Mouse (Mus musculus) hindbrain, embryonic 11.5 days (tissue): ENCODE results near the gene 1700019N19Rik. TPM values are rescaled to one million over a fixed set of nuclear protein-coding genes. Genes with fewer than 3 reads are reported as not detected.

Experiments used
- ATAC-seq: fragments of 200-750 bp; cut with Nextera tagmentation; 2 replicates; pipeline ENCODE4 v1.8.0; 2017; ENCODE audit warnings: mild to moderate bottlenecking, moderate TSS enrichment, moderate library complexity; ENCODE audit not compliant: low FRiP score
- DNase-seq: peaks from one replicate; pipeline ENCODE4 v3.0.0-alpha.2; 2015; ENCODE audit warnings: low spot score
- H3K27ac ChIP-seq: fragments of 300-500 bp; sonication (generic); 2 replicates; pipeline ENCODE4 v1.5.1; 2014; ENCODE audit warnings: mild to moderate bottlenecking, low read depth, low read length
- H3K27me3 ChIP-seq: fragments of 300-500 bp; sonication (generic); 2 replicates; pipeline ENCODE4 v1.6.1; 2014; ENCODE audit warnings: mild to moderate bottlenecking, low read length, moderate library complexity, mixed read lengths; ENCODE audit not compliant: control insufficient read depth, insufficient read depth
- H3K36me3 ChIP-seq: fragments of 300-500 bp; sonication (generic); 2 replicates; pipeline ENCODE4 v1.6.1; 2014; ENCODE audit warnings: mild to moderate bottlenecking, low read length, moderate library complexity, mixed read lengths; ENCODE audit not compliant: control insufficient read depth, insufficient read depth
- H3K4me1 ChIP-seq: fragments of 300-500 bp; sonication (generic); replicated peaks from 2 replicates; pipeline ENCODE4 v1.6.1; 2014; ENCODE audit warnings: low read length, mixed read lengths; ENCODE audit not compliant: control insufficient read depth, insufficient read depth
- H3K4me2 ChIP-seq: fragments of 300-500 bp; sonication (generic); replicated peaks from 2 replicates; pipeline ENCODE4 v1.6.1; 2014; ENCODE audit warnings: mild to moderate bottlenecking, low read depth, low read length
- H3K4me3 ChIP-seq: fragments of 300-500 bp; sonication (generic); 2 replicates; pipeline ENCODE4 v1.5.1; 2014; ENCODE audit warnings: low read depth, low read length
- H3K9ac ChIP-seq: fragments of 300-500 bp; sonication (generic); 2 replicates; pipeline ENCODE4 v1.6.1; 2014; ENCODE audit warnings: low read depth, low read length
- H3K9me3 ChIP-seq: fragments of 300-500 bp; sonication (generic); 2 replicates; pipeline ENCODE4 v1.6.1; 2016; ENCODE audit warnings: low read length; ENCODE audit not compliant: control insufficient read depth
- WGBS: fragments of 180-500 bp; shearing (Covaris S2); extraction: QIAGEN DNeasy Blood & Tissue Kit; methylation state at CpG from one replicate; pipeline ENCODE4 v1.1.7; 2014; 5-methylcytosine and 5-hydroxymethylcytosine counted together
- polyA plus RNA-seq: library from polyadenylated mRNA; unstranded; fragments of >200 nt; fragmentation: Nextera tagmentation; extraction: Ambion mirVana; gene quantifications from 2 replicates; pipeline ENCODE4 v1.2.1, GENCODE M21; 2014

The 1700019N19Rik gene
- polyA plus RNA-seq, 1 experiment from 2014 or later: not detected

DNA sequence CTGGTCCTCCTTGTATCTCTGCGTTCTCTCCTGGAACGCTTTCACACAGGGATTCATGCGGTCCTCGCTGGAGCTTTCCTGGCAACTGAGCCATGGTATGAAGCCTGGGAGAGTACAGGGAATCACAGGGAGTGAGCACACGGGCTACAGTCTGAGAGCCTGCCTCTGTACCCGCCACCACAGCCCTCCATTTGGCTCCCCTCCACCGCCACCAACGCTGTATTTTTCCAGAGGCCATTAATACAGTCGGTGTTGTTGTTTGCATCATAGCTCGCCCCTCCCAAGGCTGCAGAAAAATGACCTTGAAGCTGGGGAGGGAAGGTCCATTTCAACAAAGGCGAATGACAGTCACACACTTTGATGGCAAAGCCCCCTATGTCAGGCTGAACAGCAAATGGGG, 5.1 kb downstream of the 1700019N19Rik start:
- H3K4me2 ChIP-seq: no peak overlapping the region
- H3K4me3 ChIP-seq: no peak overlapping the region
- no peaks in the 10 kb centered on the region for H3K36me3 ChIP-seq
- no peak overlapping the region for H3K27ac ChIP-seq
- ATAC-seq (no peak), DNase-seq (no peak)
- H3K9me3 ChIP-seq: no peaks in the 10 kb centered on the region
- no peaks in the 10 kb centered on the region for H3K4me1 ChIP-seq
- H3K9ac ChIP-seq: no peak overlapping the region
- WGBS: 85% methylated on average over 11 of the region's 11 CpGs
- H3K27me3 ChIP-seq: no peaks in the 10 kb centered on the region

- no peak overlapping the region for H3K4me2 ChIP-seq
- no peak overlapping the region for H3K4me3 ChIP-seq
- no peaks in the 10 kb centered on the region for H3K9me3 ChIP-seq
- H3K9ac ChIP-seq: no peak overlapping the region
- H3K27ac ChIP-seq: no peak overlapping the region
- H3K4me1 ChIP-seq: no peaks in the 10 kb centered on the region; the same call in 1 of the 2 replicates
- DNase-seq: peak; percentile 33
- 38% methylated on average over 7 of the region's 7 CpGs for WGBS
- no peaks in the 10 kb centered on the region for H3K27me3 ChIP-seq
- H3K36me3 ChIP-seq: no peaks in the 10 kb centered on the region
- 0 out of 2 replicates have a peak, but pooled peaks have one; percentile 45 for ATAC-seq
These were observed 10.3 kb downstream of the 1700019N19Rik start for GRCm38 (mm10) chr19:58783938-58784337.

DNA sequence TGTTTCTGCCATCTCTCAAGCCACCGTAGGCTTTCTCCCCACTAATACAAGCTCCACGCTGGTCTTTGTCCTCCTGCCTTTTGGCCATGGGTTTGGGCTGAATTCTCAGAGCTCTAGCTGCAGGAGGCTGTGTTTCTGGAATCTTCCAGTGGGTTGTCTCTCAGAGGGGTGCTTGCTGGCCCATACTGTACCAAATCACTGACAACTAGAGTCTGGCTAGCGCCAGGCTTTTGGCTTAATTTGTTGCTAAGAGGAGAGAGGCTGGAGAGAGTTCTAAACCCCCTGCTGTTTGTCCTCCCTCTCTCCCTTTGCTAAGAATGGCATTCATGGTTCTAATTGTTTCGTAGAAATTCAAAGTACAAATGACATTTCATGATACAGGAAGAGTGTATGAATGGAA, 12.7 kb downstream of the 1700019N19Rik start:
- 41% methylated on average over 4 of the region's 4 CpGs for WGBS

GRCm38 (mm10) chr19:58776461-58776860, 17.8 kb downstream of the 1700019N19Rik start:
- no peak for ATAC-seq
- no peaks in the 10 kb centered on the region for H3K36me3 ChIP-seq
- no peak overlapping the region for H3K4me3 ChIP-seq
- 77% methylated on average over 5 of the region's 5 CpGs for WGBS
- no peaks in the 10 kb centered on the region for H3K27me3 ChIP-seq
- H3K4me1 ChIP-seq: no peaks in the 10 kb centered on the region; the same call in 1 of the 2 replicates
- no peak for DNase-seq
- no peaks in the 10 kb centered on the region for H3K9me3 ChIP-seq
- no peak overlapping the region for H3K9ac ChIP-seq
- H3K4me2 ChIP-seq: no peak overlapping the region
- no peak overlapping the region for H3K27ac ChIP-seq

More for the DNA sequence above, 12.7 kb downstream of the 1700019N19Rik start:
- no peak overlapping the region for H3K4me2 ChIP-seq
- no peaks in the 10 kb centered on the region for H3K9me3 ChIP-seq
- DNase-seq: no peak
- H3K27ac ChIP-seq: no peak overlapping the region
- no peak overlapping the region for H3K9ac ChIP-seq
- H3K36me3 ChIP-seq: no peaks in the 10 kb centered on the region
- H3K27me3 ChIP-seq: no peaks in the 10 kb centered on the region
- no peak overlapping the region for H3K4me3 ChIP-seq
- ATAC-seq: no peak
- no peaks in the 10 kb centered on the region; the same call in 1 of the 2 replicates for H3K4me1 ChIP-seq

GRCm38 (mm10) chr19:58767329-58767728, 26.9 kb downstream of the 1700019N19Rik start:
- Histone ChIP-seq H3K9me3 (no peaks in the 10 kb centered on the region), H3K9ac (no peak overlapping the region), H3K4me3 (no peak overlapping the region), H3K4me1 (no peaks in the 10 kb centered on the region), H3K36me3 (no peaks in the 10 kb centered on the region), H3K27ac (no peak overlapping the region), H3K4me2 (no peak overlapping the region), H3K27me3 (no peaks in the 10 kb centered on the region)
- DNase-seq: no peak
- 32% methylated on average over 6 of the region's 6 CpGs for WGBS
- no peak for ATAC-seq

GRCm38 (mm10) chr19:58762848-58763541, 31.3 kb downstream of the 1700019N19Rik start:
- WGBS: 11% methylated on average over 12 of the region's 12 CpGs
- Histone ChIP-seq H3K4me3 (no peak overlapping the region), H3K36me3 (no peaks in the 10 kb centered on the region), H3K4me2 (no peak overlapping the region), H3K4me1 (no peaks in the 10 kb centered on the region), H3K9me3 (no peaks in the 10 kb centered on the region), H3K27ac (no peak overlapping the region), H3K9ac (0 out of 2 replicates have a peak overlapping the region, but pooled peaks have one; percentile 17), H3K27me3 (no peaks in the 10 kb centered on the region)
- peak; percentile 73 for ATAC-seq
- peak; percentile 74 for DNase-seq

- Histone ChIP-seq H3K4me1 (no peaks in the 10 kb centered on the region), H3K27ac (no peak overlapping the region), H3K4me2 (no peak overlapping the region), H3K4me3 (no peak overlapping the region), H3K36me3 (no peaks in the 10 kb centered on the region), H3K27me3 (no peaks in the 10 kb centered on the region), H3K9ac (no peak overlapping the region), H3K9me3 (no peaks in the 10 kb centered on the region)
- no peak for ATAC-seq
- DNase-seq: no peak
- 17% methylated on average over 6 of the region's 6 CpGs for WGBS
These were observed 31.9 kb downstream of the 1700019N19Rik start for GRCm38 (mm10) chr19:58762316-58762715.

DNA sequence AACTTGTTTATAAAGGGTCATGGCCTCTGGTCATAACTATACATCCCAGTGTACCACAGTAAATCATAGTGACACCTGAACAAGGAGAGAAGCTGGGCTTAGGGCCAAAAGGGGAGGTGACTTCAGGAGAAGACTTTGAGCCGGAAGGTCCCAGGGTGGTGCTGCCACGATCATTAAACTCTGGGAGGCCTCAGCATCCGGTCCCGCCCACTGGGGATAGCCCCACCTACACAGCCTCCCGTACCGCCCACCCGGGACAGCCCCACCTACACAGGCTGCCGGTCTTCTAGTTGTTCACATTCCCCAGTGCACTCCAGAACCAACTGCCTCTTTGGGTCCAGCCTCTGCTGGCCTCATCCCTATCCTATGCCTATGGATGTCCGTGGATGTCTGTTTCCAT, 34.8 kb downstream of the 1700019N19Rik start, which contains the start of gene Pnliprp2:
Pnliprp2 (plus strand) TSS at position 297 of the 400 bp plus-strand sequence.
- Histone ChIP-seq H3K4me2 (no peak within 1 kb of the TSS), H3K9ac (no peak within 1 kb of the TSS), H3K36me3 (no peaks in the 10 kb centered on the region), H3K9me3 (no peaks in the 10 kb centered on the region), H3K27ac (no peak within 1 kb of the TSS), H3K4me1 (no peaks in the 10 kb centered on the region), H3K27me3 (no peaks in the 10 kb centered on the region), H3K4me3 (no peak within 1 kb of the TSS)
- WGBS: 66% methylated on average over 9 of the region's 9 CpGs
- ATAC-seq: no peak
- DNase-seq: no peak

DNA sequence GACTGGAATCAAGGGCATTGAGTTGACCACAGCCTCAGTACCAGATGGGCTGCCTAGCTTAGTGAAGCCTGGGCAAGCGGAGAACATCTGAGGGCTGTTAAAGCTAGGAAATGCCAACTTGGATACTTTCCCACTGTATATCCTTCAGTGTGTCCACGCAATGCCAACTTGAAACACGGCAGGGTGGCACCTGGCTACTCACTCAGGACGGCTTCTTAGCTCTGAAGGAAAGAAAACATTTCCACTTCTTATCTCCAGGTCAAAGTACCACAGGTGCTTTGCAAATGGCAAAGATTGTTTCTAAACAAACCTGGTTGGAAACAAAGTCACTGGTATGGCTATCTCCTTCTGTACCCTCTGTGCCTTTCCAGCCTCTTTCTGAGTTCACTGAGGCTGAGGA, 35.4 kb downstream of the 1700019N19Rik start:
- Histone ChIP-seq H3K36me3 (no peaks in the 10 kb centered on the region), H3K27me3 (no peaks in the 10 kb centered on the region)

More for the DNA sequence above, 35.4 kb downstream of the 1700019N19Rik start:
- DNase-seq: no peak
- H3K9me3 ChIP-seq: no peaks in the 10 kb centered on the region
- H3K4me1 ChIP-seq: no peaks in the 10 kb centered on the region
- no peak for ATAC-seq
- H3K4me2 ChIP-seq: no peak overlapping the region
- no peak overlapping the region for H3K9ac ChIP-seq
- H3K27ac ChIP-seq: no peak overlapping the region
- WGBS: 89% methylated on average over 4 of the region's 4 CpGs
- no peak overlapping the region for H3K4me3 ChIP-seq
